Mouse (Mus musculus) splenic B cell, adult 2 months (primary cell): ENCODE results near the gene Mospd2.

ENCODE experiments used
- DNase-seq: peaks from one replicate; pipeline ENCODE4 v3.0.0-alpha.2; 2011; ENCODE audit warnings: low read depth, low spot score
- H3K27me3 ChIP-seq: 2 replicates; pipeline ENCODE4 v1.6.1; 2012; ENCODE audit warnings: mild to moderate bottlenecking, low read length, moderate library complexity, mixed read lengths; ENCODE audit not compliant: control insufficient read depth, poor library complexity, insufficient read depth, severe bottlenecking
- H3K36me3 ChIP-seq: 2 replicates; pipeline ENCODE4 v1.6.1; 2012; ENCODE audit warnings: mild to moderate bottlenecking, low read length, moderate library complexity, mixed read lengths; ENCODE audit not compliant: control insufficient read depth, poor library complexity, insufficient read depth, severe bottlenecking

The Mospd2 gene

DNA sequence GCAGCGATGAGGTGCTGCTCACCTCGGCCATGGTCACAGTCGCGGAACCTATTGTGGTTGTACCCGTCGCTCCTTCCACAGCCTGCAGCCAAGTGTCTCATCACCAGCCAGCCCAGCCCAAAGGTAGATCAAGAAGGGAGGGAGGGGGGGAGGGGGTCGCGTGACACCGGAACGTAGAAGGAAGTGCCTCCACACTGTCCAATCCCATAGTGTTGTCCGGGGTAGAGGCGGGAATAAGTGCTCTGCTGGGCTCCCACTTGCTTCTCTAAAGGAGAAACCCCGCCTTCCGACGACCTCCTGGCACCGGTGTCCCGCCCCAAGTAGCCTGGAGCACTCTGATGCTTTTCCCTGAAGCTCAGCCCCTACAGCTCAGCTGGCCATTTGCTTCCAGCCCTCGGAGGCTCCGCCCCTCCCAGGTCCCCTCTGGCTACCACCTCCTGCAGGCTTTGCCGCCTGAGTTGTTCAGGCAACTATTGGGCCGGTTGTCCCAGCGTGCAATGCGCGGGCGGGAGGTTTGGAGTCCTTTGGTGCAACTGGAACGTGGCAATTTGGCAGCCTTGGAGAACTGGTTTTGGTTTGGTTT is at the start of gene Mospd2, which contains the start of gene Fancb:
TSS of gene Mospd2 (minus strand) at position 183 of the 583 bp plus-strand sequence.
TSS of gene Fancb (plus strand) at position 400 of the 583 bp plus-strand sequence.
- peak; percentile 89 for DNase-seq
- Histone ChIP-seq H3K27me3 (no peaks in the 10 kb centered on the region), H3K36me3 (no peaks in the 10 kb centered on the region)

DNA sequence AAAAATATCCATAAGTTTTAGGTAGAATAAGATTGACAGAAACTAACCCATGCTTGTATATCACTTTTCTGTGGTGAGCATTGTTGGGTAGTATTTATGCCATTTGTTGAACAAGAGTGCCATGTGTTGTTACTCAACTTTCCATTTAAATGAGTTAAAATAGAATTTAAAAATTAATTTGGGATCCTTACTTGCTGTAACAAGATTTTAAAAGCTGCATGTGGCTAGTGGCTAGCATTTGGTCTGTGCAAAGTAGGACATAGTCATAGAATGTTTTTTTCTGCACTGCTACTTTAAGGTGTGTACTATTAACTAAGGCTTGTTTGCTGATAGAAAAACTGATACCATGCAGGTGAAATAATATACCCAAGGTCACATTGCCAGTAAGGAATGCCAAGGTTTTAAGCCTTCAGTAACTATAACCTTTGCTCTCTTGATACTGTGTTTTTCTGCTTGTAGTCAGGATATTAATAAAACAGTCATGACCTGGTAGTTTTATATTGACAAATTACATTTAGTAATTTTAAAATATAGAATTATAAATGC is 24.7 kb upstream of the Mospd2 start, which contains the start of gene Gm17604:
TSS of gene Gm17604 (minus strand) at position 51 of the 546 bp plus-strand sequence.
- Histone ChIP-seq H3K27me3 (no peaks in the 10 kb centered on the region), H3K36me3 (no peaks in the 10 kb centered on the region)
- no peak for DNase-seq

GRCm38 (mm10) chrX:165003141-165003540 is 23.0 kb upstream of the Mospd2 start:
- H3K27me3 ChIP-seq, result no peaks in the 10 kb centered on the region
- DNase-seq, result no peak
- no peaks in the 10 kb centered on the region for H3K36me3 ChIP-seq

DNA sequence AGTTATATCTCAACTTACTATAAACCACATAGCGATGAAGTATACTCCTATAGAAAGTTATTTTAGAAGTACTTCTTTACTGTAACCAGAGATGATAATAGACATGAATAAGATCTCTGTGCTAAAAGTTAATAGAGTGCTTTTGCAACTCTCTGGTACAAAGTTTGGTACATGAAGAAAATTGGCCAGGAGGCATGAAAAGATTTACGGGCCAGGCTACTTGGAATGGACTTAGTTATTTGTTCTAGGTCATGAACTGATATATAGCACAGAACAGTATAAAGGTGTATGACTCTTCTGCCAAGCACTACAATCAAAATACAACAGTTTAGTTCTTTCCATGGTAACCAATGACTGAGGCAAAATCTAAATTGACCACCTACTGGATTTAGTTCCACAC is 1.3 kb downstream of the Mospd2 start:
- no peak for DNase-seq
- Histone ChIP-seq H3K36me3 (no peaks in the 10 kb centered on the region), H3K27me3 (no peaks in the 10 kb centered on the region)

- Histone ChIP-seq H3K36me3 (no peaks in the 10 kb centered on the region), H3K27me3 (no peaks in the 10 kb centered on the region)
- no peak for DNase-seq
Observed at GRCm38 (mm10) chrX:164971206-164971605, 9.0 kb downstream of the Mospd2 start.

- DNase-seq, result peak; percentile 8
- no peaks in the 10 kb centered on the region for H3K36me3 ChIP-seq
- no peaks in the 10 kb centered on the region for H3K27me3 ChIP-seq
Observed at GRCm38 (mm10) chrX:164965750-164966448, 14.3 kb downstream of the Mospd2 start.

GRCm38 (mm10) chrX:164952601-164953375 is 27.4 kb downstream of the Mospd2 start:
- no peak for DNase-seq
- Histone ChIP-seq H3K36me3 (no peaks in the 10 kb centered on the region), H3K27me3 (no peaks in the 10 kb centered on the region)

DNA sequence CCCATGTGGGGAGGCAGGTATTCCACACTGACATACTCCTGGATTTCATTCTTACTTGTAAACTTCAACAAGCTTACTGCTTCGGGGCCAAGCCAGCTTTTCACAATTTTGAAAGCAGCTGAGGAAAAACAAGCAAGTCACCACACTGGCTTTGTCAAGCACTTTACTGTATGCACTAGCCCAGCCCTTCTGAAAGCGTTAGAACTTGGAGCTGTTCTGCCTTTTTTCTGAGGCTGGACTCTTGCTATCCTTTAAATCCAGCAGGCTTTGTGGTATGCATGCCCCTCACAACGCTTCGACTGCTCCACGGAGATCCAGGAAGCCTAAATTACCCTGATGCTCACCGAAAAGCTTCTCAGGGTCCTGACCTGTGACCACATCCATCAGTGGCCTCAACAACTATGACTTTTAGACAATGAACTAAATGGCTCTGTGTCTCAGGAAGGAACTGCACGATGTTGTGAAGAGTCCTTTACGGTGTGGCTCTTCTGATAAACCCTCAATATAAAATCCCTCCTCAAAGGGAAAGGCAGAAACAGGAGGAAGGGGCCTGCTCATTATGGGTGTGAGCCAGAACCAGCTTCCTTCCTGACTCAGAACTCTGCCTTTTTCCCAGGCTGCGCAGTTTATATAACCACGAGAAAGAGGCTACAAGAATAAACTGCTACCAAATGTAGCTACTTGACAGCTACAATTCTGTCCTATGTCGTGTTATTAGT is 28.2 kb downstream of the Mospd2 start:
- H3K36me3 ChIP-seq, result no peaks in the 10 kb centered on the region
- no peaks in the 10 kb centered on the region for H3K27me3 ChIP-seq
- no peak for DNase-seq

DNA sequence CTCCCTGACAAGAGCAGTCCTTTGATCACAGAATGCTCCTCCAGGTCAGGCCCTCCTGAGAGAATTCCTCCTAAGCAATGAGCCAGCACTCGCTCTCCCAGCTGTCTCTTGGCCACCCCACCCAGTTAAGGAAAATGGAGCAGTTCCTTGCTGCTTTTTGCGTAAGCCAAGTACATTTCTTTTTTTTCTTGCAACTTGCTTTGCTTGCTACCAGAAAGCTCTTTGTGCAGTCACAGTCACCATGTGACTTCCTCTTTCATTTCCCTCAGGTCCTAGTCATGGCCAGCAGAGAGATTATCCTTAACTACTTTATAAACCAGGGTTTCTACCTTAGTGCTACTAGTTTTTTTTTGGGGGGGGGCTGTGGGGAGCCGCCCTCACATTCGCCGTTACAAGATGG is 38.6 kb downstream of the Mospd2 start:
- no peaks in the 10 kb centered on the region for H3K27me3 ChIP-seq
- H3K36me3 ChIP-seq, result no peaks in the 10 kb centered on the region
- DNase-seq, result peak; percentile 53

GRCm38 (mm10) chrX:164912993-164913392 is 67.2 kb downstream of the Mospd2 start:
- Histone ChIP-seq H3K36me3 (no peaks in the 10 kb centered on the region), H3K27me3 (no peaks in the 10 kb centered on the region)
- DNase-seq, result no peak

- Histone ChIP-seq H3K27me3 (no peaks in the 10 kb centered on the region), H3K36me3 (no peaks in the 10 kb centered on the region)
- DNase-seq, result no peak
Observed at GRCm38 (mm10) chrX:164912186-164912585, 68.0 kb downstream of the Mospd2 start.

DNA sequence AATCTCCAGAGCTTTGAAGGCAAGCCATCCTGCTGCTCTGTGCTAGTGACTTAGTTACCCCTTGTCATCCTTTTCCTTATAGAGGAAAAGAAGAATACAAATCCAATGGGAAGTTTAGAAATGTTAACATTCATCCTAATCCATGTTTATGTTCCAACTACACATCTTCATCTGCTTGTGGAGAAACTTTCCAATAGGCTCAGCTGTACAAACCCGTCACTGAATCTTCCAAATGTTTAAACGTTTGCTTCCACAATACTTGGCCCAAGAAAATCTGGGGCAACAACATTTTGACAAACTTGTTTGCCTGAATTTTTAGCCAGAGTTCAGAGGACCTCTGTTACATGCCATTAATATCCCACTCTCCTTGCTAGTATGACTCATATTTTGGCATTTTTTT is 78.3 kb downstream of the Mospd2 start:
- no peaks in the 10 kb centered on the region for H3K27me3 ChIP-seq
- no peak for DNase-seq
- H3K36me3 ChIP-seq, result no peaks in the 10 kb centered on the region

DNA sequence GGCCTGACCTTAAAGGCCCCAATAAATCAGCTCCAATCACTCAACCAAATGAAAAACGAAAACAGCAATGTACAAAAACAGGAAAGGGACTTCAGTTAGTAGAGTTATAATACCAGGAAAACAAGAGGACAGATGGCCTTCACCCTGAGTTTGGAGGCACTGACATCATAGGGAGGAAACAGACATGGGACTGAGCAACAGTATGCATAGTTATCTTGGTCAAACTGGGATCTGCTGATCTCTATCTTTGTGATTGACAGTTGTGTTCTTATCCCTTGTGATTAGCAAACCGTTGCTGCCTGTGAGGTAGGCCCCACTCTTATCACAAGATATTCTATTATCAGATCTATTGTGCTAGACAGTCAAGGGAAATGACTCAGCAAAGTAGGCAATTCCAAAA is 80.4 kb downstream of the Mospd2 start:
- H3K36me3 ChIP-seq, result no peaks in the 10 kb centered on the region
- no peaks in the 10 kb centered on the region for H3K27me3 ChIP-seq
- no peak for DNase-seq

GRCm38 (mm10) chrX:164886260-164886659 is 93.9 kb downstream of the Mospd2 start:
- DNase-seq, result no peak
- Histone ChIP-seq H3K27me3 (no peaks in the 10 kb centered on the region), H3K36me3 (no peaks in the 10 kb centered on the region)
